Mouse (Mus musculus): ENCODE measurements around the gene Plcg2. TPM values are rescaled to one million over a fixed set of nuclear protein-coding genes. Genes with fewer than 3 reads are reported as not detected.

The Plcg2 gene
- polyA plus RNA-seq, 1 experiment = 11.5 TPM

GRCm38 (mm10) chr8:117467466-117467865 is 30.6 kb upstream of the Plcg2 start:
- DNase-seq = no peak
- 75% methylated on average over 10 of the region's 10 CpGs for WGBS
- peaks cover 3% of the 10 kb centered on the region; the same call in 1 of the 2 replicates for H3K4me1 ChIP-seq (ENCODE audit: control insufficient read depth, insufficient read depth, low read length)
- no peak overlapping the region for H3K4me3 ChIP-seq (replicated peaks; ENCODE audit: extremely low read depth, low read depth, low read length)
- TF ChIP-seq POLR2A (IDR thresholded peaks at IDR 0.05; ENCODE audit: borderline replicate concordance, extremely low read depth, low read depth, low read length) (no peak), CTCF (IDR thresholded peaks at IDR 0.05; ENCODE audit: insufficient read depth, low read length) (no peak)

GRCm38 (mm10) chr8:117469431-117470341 is 28.4 kb upstream of the Plcg2 start:
- WGBS = 39% methylated on average over 16 of the region's 16 CpGs
- DNase-seq = no peak
- no peak overlapping the region for H3K4me3 ChIP-seq (replicated peaks; ENCODE audit: extremely low read depth, low read depth, low read length)
- H3K4me1 ChIP-seq (ENCODE audit: control insufficient read depth, insufficient read depth, low read length) = peaks cover 3% of the 10 kb centered on the region; the same call in 1 of the 2 replicates
- TF ChIP-seq CTCF (IDR thresholded peaks at IDR 0.05; ENCODE audit: insufficient read depth, low read length) (no peak), POLR2A (IDR thresholded peaks at IDR 0.05; ENCODE audit: borderline replicate concordance, extremely low read depth, low read depth, low read length) (no peak)

GRCm38 (mm10) chr8:117470342-117470781 is 27.7 kb upstream of the Plcg2 start:
- no peak for DNase-seq
- Histone ChIP-seq H3K4me3 (replicated peaks; ENCODE audit: extremely low read depth, low read depth, low read length) (no peak overlapping the region), H3K4me1 (ENCODE audit: control insufficient read depth, insufficient read depth, low read length) (peaks cover 3% of the 10 kb centered on the region; the same call in 1 of the 2 replicates)
- WGBS = under 1% methylated on average over 14 of the region's 14 CpGs
- TF ChIP-seq CTCF (IDR thresholded peaks at IDR 0.05; ENCODE audit: insufficient read depth, low read length) (no peak), POLR2A (IDR thresholded peaks at IDR 0.05; ENCODE audit: borderline replicate concordance, extremely low read depth, low read depth, low read length) (no peak)

- DNase-seq = peak; percentile 68
- 6% methylated on average over 3 of the region's 3 CpGs for WGBS
- Histone ChIP-seq H3K4me1 (ENCODE audit: control insufficient read depth, insufficient read depth, low read length) (peaks cover 3% of the 10 kb centered on the region; the same call in 1 of the 2 replicates), H3K4me3 (replicated peaks; ENCODE audit: extremely low read depth, low read depth, low read length) (no peak overlapping the region)
- TF ChIP-seq CTCF (IDR thresholded peaks at IDR 0.05; ENCODE audit: insufficient read depth, low read length) (peak; percentile 80), POLR2A (IDR thresholded peaks at IDR 0.05; ENCODE audit: borderline replicate concordance, extremely low read depth, low read depth, low read length) (no peak)
Observed at GRCm38 (mm10) chr8:117471174-117471573, 26.9 kb upstream of the Plcg2 start.

- WGBS = 64% methylated on average over 9 of the region's 9 CpGs
- no peak for TF ChIP-seq POLR2A (IDR thresholded peaks at IDR 0.05; ENCODE audit: borderline replicate concordance, extremely low read depth, low read depth, low read length)
- no peak for TF ChIP-seq CTCF (IDR thresholded peaks at IDR 0.05; ENCODE audit: insufficient read depth, low read length)
- H3K4me1 ChIP-seq (ENCODE audit: control insufficient read depth, insufficient read depth, low read length) = peaks cover 3% of the 10 kb centered on the region; the same call in 1 of the 2 replicates
Observed at GRCm38 (mm10) chr8:117471655-117472054, 26.4 kb upstream of the Plcg2 start.

DNA sequence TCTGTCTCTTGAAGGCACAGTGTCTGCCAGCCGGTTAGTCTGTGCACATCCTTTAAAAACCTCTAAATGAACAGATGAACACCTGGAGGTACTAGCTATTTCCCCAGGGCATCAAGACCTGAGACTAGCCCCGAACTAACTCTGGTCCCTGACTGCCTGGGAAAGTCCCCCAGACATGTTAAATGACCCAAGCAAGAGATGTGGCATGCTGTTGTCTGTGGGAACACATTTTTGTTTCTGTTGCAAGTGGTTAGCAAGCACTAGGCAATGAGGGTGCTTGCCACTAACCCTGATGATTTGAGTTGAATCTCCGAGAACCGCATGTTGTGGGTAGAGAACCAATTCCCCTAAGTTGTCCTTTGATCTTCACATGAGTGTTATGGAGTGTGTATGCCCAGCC is 25.8 kb upstream of the Plcg2 start:
- TF ChIP-seq CTCF (IDR thresholded peaks at IDR 0.05; ENCODE audit: insufficient read depth, low read length) = no peak
- TF ChIP-seq POLR2A (IDR thresholded peaks at IDR 0.05; ENCODE audit: borderline replicate concordance, extremely low read depth, low read depth, low read length) = no peak
- 76% methylated on average over 4 of the region's 4 CpGs for WGBS

More at GRCm38 (mm10) chr8:117471655-117472054, 26.4 kb upstream of the Plcg2 start:
- no peak overlapping the region for H3K4me3 ChIP-seq (replicated peaks; ENCODE audit: extremely low read depth, low read depth, low read length)
- no peak for DNase-seq

GRCm38 (mm10) chr8:117474944-117475343 is 23.1 kb upstream of the Plcg2 start:
- DNase-seq = peak; percentile 91
- TF ChIP-seq POLR2A (IDR thresholded peaks at IDR 0.05; ENCODE audit: borderline replicate concordance, extremely low read depth, low read depth, low read length) (no peak), CTCF (IDR thresholded peaks at IDR 0.05; ENCODE audit: insufficient read depth, low read length) (peak; percentile 87)

More for the DNA sequence above, 25.8 kb upstream of the Plcg2 start:
- no peak for DNase-seq
- Histone ChIP-seq H3K4me3 (replicated peaks; ENCODE audit: extremely low read depth, low read depth, low read length) (no peak overlapping the region), H3K4me1 (ENCODE audit: control insufficient read depth, insufficient read depth, low read length) (peaks cover 3% of the 10 kb centered on the region; the same call in 1 of the 2 replicates)

DNA sequence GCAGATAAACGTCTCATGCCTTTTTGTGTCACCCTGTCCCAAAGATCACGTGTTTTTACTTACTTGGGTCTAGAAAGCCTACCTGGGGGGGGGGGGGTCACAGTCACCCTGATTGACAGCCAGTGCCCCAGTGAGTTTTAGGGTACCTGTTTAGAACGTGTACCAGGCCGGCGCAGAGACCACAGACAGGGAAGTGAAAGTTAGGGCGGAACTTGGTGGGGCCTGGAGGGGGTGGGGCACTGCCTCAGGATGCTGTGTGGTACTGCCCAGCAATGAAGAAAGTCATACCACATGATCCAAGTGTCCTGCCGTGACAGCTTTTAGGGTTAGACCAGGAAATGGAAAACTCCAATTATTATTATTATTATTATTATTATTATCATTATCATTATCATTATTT is 22.3 kb upstream of the Plcg2 start:
- no peaks in the 10 kb centered on the region for H3K4me1 ChIP-seq (ENCODE audit: control insufficient read depth, insufficient read depth, low read length)
- H3K4me3 ChIP-seq (replicated peaks; ENCODE audit: extremely low read depth, low read depth, low read length) = no peak overlapping the region
- TF ChIP-seq CTCF (IDR thresholded peaks at IDR 0.05; ENCODE audit: insufficient read depth, low read length) = no peak
- no peak for TF ChIP-seq POLR2A (IDR thresholded peaks at IDR 0.05; ENCODE audit: borderline replicate concordance, extremely low read depth, low read depth, low read length)
- DNase-seq = no peak
- 57% methylated on average over 7 of the region's 7 CpGs for WGBS

More at GRCm38 (mm10) chr8:117474944-117475343, 23.1 kb upstream of the Plcg2 start:
- Histone ChIP-seq H3K4me1 (ENCODE audit: control insufficient read depth, insufficient read depth, low read length) (peaks cover 3% of the 10 kb centered on the region; the same call in 1 of the 2 replicates), H3K4me3 (replicated peaks; ENCODE audit: extremely low read depth, low read depth, low read length) (no peak overlapping the region)
- 2% methylated on average over 5 of the region's 5 CpGs for whole genome bisulfite sequencing

DNA sequence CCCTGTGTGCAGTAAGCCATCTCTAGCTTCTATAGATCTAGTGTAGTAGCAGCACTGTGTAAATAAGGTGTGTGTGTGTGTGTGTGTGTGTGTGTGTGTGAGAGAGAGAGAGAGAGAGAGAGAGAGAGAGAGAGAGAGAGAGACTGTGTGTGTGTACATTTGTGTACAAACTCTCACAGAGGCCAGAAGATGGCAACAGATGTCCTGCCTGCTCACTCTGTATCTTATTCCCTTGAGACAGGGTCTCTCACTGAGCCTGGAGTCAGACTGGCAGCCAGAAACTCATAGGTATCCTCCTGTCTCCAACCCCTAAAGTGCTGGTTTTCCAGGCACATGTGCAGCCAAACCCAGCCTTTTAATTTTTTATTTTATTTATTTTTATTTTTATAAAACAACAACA is 20.0 kb upstream of the Plcg2 start:
- TF ChIP-seq POLR2A (IDR thresholded peaks at IDR 0.05; ENCODE audit: borderline replicate concordance, extremely low read depth, low read depth, low read length) = no peak
- no peak for TF ChIP-seq CTCF (IDR thresholded peaks at IDR 0.05; ENCODE audit: insufficient read depth, low read length)
- Histone ChIP-seq H3K4me3 (replicated peaks; ENCODE audit: extremely low read depth, low read depth, low read length) (no peak overlapping the region), H3K4me1 (ENCODE audit: control insufficient read depth, insufficient read depth, low read length) (no peaks in the 10 kb centered on the region)
- no peak for DNase-seq

All from lung, adult 2 months (tissue).